Mouse (Mus musculus) embryo, embryonic 9.5 days (tissue): ENCODE measurements around the gene Tuba3a.
"Not testable (repeated sequence)": the region's sequence is repeated elsewhere in the genome, so short reads cannot be mapped to it uniquely, and the experiment has no call there.

ENCODE experiments used
- DNase-seq: peaks from one replicate; pipeline ENCODE4 v3.0.0-alpha.2; 2017; ENCODE audit errors: extremely low spot score

The Tuba3a gene

DNA sequence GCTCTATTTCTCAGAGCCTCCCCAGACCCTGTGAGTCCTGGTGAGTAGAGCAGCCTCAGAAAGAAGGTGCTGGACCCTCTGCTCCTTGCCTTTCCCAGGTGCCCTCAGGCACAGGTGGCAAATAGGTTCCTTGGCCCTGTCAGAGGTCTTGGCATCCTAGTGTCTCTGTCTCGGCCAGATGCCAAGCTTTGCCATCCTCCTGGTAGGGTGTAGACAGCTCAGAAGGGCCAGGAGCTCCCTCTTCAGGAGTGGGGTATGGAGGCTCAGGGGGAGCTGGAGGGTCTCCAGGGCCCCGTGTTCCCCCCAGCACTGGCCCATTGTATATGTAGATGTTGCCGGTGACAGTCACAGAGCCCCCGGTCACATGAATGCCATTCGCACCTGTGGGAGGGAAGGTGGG is 21.2 kb upstream of the Tuba3a start:
- DNase-seq: no peak

DNA sequence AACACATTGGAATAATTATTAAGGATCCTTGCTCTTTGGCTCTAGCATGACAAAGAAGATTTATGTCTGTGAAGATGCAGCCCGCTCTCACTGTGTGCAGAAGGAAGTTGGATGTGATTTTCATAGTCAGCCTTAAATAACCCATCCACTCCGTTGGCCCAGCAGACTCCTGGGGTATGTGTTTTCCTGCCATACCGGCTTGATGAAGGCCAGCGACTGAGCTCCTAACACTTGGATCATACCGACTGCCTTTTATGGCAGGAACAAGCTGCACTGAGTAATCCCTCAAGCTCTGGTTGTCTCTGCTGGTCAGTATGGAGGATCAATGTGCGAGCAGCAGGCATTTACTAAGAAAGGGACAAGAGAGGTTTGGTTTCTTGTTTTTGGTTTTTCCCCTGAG is 19.6 kb upstream of the Tuba3a start:
- no peak for DNase-seq

- DNase-seq: not testable (repeated sequence)
Observed at GRCm38 (mm10) chr6:125304408-125304807, 18.6 kb upstream of the Tuba3a start.

DNA sequence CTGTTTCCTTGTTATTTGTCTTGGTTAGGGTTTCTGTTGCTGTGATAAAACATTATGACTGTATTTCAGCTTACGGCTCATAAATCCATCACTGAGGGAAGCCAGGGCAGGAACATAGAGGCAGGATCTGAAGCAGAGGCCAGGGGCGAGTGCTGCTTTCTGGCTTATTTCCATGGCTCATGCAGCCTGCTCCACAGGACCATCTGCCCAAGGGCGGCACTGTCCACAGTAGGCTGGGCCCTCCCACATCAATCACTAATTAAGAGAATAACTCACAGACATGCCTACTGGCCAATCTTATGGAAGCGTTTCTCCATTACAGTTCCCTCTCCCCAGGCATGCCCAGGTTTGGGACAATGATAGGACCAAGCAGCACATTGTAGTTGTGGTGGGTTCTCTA is 17.4 kb upstream of the Tuba3a start:
- no peak for DNase-seq

DNA sequence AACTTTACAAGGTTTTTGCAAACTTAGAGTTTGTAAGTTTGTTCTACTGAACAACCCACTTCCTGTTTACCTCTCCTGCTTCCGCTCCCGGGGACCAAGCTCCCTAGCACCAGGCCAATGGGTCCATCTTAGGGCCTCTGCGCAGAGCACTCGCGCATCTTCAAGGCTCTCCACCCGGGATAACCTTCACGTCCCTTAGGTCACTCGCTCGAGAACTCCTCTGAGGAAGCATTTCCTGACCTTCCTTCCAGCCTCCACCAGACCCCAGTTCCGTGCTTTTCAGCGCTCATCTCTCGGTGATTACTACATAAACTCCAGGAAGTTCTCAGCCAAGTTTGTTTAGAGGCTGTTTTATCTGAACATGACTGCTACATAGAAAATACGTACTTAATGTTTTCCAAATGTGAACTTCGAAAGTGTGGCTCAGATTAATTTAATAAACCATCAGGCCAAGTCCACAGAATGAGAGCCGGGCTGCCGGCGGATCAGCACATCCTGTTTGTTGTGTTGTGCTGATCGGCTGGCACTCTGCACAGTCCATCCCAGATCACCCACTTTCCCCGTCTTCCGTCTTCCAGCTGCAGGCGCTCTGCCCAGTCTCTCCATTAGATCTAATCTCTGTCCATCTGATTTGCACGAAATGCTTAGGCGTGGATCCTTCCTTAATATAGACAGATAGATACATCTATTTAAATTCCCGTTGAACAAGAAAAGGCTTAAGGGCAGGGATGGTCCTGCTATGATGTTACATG is 16.6 kb upstream of the Tuba3a start:
- DNase-seq: no peak

- no peak for DNase-seq
Observed at GRCm38 (mm10) chr6:125300982-125301381, 15.1 kb upstream of the Tuba3a start.

- DNase-seq: no peak
Observed at GRCm38 (mm10) chr6:125297149-125297820, 11.4 kb upstream of the Tuba3a start.

DNA sequence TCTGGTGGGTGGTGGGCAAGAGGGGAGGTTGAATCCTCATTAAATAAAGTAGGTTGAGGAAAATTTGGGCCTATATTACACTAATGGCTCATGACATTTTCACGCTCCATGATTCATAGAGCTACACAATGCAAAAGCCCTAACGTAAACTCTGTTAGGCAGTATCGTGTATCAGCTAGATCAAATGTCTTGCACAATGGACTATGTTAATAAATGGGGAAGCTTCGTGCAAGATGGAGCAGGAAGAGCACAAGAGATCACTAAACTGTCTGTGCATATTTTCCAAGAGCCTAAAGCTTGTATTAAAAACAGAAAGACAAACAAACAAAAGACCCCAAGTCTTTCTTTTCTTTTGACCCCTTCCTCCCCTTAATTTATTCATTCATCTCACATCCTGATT is 8.2 kb upstream of the Tuba3a start:
- no peak for DNase-seq

DNA sequence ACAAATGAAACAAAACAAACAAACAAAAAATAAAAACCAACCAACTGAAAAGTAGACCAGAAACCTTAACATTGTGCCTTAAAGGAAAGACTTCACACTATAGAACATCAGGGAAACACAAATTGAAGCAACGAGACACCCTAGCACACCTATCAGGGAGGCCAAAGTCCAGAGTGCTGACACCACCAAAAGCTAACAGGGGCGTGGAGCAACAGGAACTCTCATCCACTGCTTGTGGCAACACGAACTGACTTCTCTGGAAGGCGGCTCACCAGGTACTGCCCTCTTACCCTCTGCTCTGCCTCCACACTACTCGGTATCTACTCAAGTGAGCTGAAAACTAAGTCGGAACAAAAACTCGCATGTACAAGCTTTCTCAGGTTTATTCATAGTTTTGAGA is 6.4 kb upstream of the Tuba3a start:
- DNase-seq: no peak

GRCm38 (mm10) chr6:125291329-125291728 is 5.5 kb upstream of the Tuba3a start:
- DNase-seq: no peak

GRCm38 (mm10) chr6:125288730-125289129 is 2.9 kb upstream of the Tuba3a start:
- DNase-seq: no peak

DNA sequence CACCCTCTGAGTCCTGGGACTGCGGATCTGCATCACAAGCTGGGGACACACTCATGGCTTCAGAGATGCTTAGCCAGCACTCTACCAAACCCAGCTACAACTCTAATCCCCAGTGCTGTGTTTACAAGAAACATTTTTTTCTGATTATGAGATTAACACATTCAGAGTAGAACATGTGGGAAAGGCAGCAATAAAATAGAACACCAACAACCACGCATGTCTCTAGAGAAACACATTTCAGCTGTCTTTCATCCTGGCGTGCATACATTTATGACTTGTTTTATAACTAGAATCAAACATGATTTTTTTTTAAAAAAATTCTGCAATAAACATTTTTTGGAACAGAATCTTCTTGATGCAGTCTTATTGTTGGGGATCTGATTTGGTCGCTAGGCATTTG is 1.1 kb upstream of the Tuba3a start:
- DNase-seq: no peak

DNA sequence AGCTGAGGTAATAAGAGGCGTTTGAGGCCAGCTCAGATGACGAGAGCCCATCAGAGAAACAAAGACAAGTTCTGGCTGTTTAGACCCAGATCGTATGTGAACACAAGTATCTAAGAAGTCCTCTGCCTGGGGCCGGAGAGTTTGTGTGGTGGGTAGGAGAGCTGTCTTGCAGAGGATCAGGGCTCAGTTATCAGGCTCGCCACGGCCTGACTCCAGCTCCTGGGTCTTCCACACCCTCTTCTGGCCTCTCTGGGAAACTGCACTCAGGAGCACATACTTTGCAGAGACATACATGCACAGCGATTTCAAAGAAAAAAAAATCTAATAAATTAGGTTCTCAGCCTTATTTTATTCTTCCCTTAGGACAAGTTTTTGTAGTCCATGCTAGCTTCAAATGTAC is 1.1 kb downstream of the Tuba3a start:
- DNase-seq: no peak

GRCm38 (mm10) chr6:125284250-125284649 is 1.6 kb downstream of the Tuba3a start:
- DNase-seq: no peak

DNA sequence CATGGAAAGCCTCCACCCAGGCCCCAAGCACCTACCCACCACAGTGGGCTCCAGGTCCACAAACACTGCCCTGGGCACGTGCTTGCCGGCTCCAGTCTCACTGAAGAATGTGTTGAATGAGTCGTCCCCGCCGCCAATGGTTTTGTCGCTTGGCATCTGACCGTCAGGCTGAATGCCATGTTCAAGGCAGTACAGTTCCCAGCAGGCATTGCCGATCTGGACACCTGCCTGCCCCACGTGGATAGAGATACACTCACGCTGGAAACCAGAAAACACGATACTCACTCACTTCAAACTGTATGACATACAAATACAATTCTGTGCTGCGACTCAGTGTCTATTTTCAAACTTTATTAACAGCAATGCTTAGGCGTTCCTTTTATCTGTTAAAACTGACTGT is 3.1 kb downstream of the Tuba3a start:
- not testable (repeated sequence) for DNase-seq

- no peak for DNase-seq
Observed at GRCm38 (mm10) chr6:125279729-125280128, 6.1 kb downstream of the Tuba3a start.

DNA sequence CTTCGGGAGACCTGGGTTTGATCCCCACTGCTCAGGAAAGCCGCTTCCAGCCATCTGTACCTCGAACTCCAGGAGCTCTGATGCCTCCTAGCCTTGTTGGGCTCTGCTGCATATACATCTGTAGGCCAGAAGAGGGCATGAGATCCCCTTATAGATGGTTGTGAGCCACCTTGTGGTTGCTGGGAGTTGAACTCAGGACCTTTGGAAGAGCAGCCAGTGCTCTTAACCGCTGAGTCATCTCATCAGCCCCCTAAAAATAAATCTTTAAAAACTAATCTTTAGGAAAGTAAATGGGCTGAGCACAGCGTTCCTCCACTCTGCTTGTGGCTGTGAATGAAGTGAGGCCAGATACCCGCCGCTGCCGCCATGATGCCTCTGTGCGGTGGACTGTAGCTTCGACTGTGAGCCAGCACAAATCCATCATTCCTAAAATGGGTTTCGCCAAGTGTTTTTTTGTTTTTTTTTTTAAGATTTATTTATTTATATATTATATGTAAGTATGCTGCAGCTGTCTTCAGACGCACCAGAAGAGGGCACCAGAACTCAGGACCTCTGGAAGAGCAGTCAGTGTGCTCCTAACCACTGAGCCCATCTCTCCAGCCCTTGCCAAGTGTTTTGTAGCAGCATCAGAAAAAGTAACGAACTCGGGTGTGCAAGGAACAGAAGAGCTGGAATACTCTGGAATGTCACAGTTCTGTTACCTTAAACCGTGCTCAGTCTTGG is 10.8 kb downstream of the Tuba3a start:
- peak; percentile 32 for DNase-seq

DNA sequence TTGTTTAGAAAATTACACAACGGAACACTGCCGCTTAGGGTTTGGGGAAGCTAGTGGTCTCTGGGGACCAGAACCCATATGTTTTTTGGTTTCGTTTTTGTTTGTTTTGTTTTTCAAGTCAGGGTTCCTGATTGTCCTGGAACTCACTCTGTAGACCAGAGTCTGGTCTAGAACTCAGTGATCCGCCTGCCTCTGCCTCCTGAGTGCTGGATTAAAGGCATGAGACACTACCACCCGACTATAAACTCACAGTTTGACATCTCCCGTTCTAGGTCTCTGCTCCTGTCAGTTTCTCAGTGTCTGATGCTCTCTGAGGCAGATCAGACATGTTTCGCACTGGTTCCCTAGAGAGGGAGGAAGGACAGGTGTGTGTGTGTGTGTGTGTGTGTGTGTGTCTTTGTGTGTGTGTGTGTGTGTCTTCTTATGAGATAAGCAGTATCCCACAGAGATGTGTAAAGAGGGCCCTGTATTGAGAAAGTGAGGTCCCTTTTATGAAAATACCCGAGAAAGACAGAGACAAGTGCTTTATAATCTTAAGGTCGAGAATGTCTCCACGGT is 13.5 kb downstream of the Tuba3a start:
- DNase-seq: no peak

- DNase-seq: peak; percentile 86
Observed at GRCm38 (mm10) chr6:125271455-125272227, 14.2 kb downstream of the Tuba3a start.

GRCm38 (mm10) chr6:125268799-125269198 is 17.0 kb downstream of the Tuba3a start:
- DNase-seq: no peak

- DNase-seq: no peak
Observed at GRCm38 (mm10) chr6:125267469-125267868, 18.4 kb downstream of the Tuba3a start.

GRCm38 (mm10) chr6:125266600-125266999 is 19.2 kb downstream of the Tuba3a start:
- DNase-seq: not testable (repeated sequence)
